Mouse (Mus musculus) olfactory bulb, adult 2 months (tissue): ENCODE measurements around the gene Ptgr1.

ENCODE experiments used
- CTCF ChIP-seq: fragments of 200-500 bp; IDR thresholded peaks from 2 replicates; pipeline ENCODE4 v1.5.1; 2012; ENCODE audit warnings: low read depth, mild to moderate bottlenecking, low read length, moderate library complexity; ENCODE audit not compliant: insufficient read depth
- POLR2A ChIP-seq: fragments of 200-500 bp; IDR thresholded peaks from 2 replicates; pipeline ENCODE4 v1.6.1; 2012; ENCODE audit warnings: mild to moderate bottlenecking, low read depth, low read length, moderate library complexity; ENCODE audit not compliant: insufficient read depth

DNA sequence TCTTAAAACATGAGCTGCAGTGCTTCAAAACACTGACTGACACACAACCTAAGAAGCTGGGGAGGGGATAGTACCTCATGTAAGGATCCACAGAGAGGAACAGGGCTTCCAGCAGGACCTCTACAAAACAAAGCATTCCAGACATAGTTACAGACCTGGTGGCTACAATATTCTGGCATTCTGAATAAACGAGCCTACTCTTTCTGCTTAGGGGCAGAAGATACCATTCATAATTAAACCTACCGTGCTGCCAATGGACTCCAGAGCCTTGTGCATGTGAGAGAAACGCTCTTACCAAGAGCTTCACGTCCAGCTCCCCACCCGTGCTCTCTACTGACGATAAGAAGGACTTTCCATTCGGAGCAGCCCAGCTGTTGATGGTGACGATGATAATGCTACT, 4.1 kb downstream of the Ptgr1 start:
- TF ChIP-seq CTCF (no peak), POLR2A (no peak)
